Mouse (Mus musculus): Measurements from ENCODE around the gene Fahd1.

Fahd1 gene

DNA sequence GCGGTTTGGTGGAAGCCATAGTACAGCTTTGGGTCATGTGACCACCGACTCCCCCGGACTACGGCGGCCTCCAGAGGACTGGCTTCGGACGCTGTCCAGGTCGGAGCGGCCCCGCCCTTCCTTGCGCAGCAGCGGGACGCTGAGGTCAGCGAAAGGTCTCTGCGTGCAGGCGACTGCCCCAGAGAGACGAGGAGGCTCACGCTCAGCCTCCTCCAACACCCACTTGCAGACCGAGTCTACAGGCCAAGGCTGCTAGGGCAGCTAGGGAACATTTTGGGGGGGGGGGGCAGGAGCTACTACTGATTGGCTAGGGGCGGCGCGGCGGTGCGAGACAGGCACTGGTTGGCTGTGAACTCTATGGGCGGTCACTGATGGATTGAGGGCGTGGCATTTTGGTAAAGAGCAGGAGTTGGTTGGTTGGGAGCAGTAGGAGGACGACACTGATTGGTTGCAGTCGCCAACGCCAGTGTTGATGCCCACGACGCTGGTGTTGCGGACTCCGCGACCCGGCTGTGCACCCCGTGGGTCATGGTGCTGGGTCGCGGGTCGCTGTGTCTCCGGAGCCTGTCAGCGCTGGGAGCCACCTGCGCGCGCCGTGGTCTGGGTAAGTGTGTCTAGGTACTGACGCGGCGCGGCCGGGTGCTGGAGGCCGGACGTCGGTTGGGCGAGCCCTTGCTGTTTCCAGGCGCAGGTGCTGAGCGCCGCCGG, at the start of gene Fahd1:
Gene Fahd1 (minus strand): TSS at position 300 of the 708 bp plus-strand sequence.
- peak; percentile 96 for DNase-seq (ENCODE audit: low spot score)

DNA sequence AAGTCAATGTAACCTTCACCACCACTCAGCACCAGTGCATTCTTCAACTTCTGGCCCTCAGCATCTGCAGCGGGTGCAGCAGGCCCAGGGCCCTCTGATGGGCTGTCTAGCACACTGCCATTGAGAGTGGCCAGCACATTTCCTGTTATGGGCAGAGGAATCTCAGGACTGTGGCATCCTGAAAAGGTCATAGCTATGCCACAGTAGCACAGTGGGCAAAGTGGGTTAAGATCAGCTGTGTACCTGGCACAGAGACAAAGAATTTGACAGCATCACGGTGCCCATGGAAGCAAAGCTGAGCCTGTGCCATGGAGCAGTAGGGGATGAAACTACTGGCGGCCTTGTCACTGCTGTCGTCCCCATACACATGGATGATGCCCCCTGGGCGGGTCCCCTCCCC, 49.0 kb upstream of the Fahd1 start:
- no peak for DNase-seq (ENCODE audit: low spot score)

DNA sequence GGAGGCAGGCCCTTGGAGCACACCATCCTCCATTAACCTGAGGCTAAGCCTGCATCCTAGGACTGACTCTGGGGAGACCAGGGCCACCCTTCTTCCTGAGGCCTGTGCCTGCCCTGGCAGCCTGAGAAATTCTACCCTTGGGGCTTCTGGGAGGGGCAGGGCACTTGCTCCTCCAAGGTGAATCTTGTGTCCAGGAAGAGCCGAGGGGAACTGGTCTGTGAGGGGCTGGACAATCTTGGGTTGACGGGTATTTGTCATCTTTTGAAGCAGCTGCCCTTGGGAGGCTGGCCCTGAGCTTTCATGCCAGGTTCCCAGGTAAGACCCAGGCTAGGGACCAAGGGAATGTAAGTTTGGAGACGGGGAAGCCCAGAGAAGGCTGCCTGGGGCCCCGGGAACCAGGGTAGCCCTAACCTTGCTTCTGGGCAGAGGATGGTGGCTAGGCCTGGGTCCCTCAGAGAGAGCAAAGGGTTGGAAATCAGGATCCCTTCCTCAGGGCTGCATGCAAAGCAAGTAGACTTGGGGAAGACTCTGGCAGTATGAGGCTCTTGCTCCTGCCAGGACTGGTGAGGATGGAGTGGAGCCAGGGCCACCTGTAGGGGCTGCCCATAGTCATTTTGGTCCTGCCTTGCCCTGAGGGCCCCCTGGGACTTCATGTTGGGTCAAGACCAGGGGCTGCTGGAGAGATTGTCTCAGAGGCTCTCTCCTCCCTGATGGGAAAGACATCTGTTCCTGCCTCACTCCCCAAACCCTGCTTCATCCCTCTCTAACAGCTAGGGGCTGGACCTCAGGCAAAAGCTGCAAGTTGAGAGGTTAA, 48.1 kb upstream of the Fahd1 start:
- DNase-seq (ENCODE audit: low spot score): no peak

DNA sequence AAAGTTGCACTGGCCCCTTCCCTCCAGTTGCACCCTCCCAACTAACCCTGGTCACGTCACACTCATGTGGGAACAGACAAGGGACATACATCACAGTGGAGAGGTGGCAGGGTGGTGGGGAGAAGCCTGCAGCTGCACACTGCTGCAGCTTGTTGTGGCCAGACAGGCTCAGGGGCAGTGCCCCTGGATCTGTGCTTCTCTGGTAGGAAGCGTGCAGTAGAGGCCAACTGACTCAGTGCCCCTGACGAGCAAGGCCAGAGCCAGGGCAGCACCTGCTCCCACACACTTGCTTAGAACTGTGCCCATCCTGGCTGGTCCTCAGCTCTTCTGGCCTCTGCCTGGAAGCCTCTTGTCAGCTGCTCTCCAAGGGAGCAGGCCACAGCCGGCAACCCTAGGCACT, 47.4 kb upstream of the Fahd1 start:
- no peak for DNase-seq (ENCODE audit: low spot score)

DNA sequence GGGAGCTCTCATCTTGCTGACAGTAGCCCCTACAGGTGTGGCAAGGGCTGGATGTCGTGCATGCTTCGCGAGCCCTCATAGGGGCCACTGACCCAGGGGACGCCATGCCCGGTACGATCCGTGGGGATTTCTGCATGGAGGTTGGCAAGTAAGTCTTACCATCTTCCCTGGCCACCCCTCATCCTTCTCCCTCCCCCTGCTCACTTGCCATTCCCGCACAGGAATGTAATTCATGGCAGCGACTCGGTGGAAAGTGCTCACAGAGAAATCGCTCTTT, 46.8 kb upstream of the Fahd1 start:
- DNase-seq (ENCODE audit: low spot score): no peak

DNA sequence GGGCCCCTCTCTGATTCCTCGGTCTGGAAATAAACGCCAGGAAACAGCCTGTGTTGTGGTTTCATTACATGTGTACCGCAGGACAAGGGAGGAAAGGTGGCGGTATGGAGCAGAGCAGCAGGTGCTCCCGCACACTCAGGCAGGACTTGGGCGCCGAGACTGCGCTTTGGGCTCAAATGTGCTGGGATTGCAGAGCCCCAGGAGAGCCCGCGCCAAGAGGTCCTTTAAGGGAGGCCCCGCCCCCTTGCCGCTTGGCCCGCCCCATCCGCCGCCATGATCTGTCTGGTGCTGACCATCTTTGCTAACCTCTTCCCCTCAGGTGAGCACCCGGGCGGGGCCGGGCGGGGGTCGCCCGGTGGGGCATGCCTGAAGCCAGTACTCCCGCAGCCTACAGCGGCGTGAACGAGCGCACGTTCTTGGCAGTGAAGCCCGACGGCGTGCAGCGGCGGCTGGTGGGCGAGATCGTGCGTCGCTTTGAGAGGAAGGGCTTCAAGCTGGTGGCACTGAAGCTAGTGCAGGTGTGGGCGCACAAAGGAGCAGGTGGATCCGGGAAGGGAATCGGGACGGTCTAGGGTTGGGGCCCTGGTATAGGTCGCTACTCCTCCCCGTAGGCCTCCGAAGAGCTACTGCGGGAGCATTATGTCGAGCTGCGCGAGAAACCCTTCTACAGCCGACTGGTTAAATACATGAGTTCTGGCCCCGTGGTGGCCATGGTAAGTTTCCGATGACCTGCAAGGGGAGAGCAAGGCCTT, 46.3 kb upstream of the Fahd1 start, which contains the start of gene Nme3:
Gene Nme3 (plus strand): TSS at position 260 of the 752 bp plus-strand sequence.
- DNase-seq (ENCODE audit: low spot score): peak; percentile 77

DNA sequence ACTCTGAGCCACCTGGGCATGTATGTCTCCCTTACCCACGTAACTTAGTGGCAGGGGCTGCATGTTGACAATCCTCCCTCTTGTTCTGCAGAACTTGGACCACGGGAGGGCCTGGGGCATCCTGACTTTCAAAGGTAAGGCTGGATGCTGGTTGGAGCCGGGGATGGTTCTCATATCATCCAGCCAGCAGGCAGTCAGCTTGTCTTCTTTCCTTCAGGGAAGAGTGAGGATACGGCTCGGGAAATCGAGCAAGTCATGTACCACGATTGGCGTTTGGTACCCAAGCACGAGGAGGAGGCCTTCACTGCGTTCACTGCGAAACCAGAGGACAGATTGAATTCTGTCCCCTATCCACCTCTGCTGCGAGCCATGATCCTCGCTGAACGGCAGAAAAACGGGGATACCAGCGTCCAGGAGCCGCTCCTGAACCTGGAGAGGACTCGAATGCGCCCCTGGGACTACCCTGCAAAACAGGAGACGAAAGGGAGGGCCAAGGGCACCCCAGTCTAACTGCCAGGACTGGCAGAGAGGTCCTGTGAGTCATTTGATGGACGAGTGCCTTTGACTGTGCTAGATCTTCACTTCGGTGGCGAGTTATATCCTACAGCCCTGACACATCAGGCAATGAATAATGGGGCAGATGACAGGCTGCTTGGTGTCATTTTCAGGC, 45.5 kb upstream of the Fahd1 start:
- no peak for DNase-seq (ENCODE audit: low spot score)

DNA sequence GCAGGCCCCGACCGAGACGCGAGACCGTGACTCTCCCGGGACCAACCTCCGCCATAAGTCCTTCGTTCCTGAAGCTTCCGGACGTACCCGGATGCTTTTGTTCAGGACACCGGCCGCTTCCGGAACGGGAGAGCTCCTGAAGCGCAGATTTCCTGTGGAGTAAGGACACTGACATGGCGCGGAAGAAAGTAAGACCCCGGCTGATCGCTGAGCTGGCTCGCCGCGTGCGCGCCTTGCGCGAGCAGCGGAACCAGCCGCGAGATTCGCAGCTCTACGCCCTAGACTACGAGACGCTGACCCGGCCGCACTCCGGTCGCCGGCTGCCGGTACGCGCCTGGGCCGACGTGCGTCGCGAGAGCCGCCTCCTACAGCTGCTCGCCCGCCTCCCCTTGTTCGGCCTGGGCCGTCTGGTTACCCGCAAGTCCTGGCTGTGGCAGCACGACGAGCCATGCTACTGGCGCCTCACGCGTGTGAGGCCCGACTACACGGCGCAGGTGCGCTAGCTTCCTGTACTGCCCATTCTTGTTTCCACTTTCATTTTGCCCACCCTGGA, 44.9 kb upstream of the Fahd1 start, which contains the start of the genes Eme2 and Mrps34:
Gene Eme2 (minus strand): TSS at position 93 of the 553 bp plus-strand sequence.
Gene Mrps34 (plus strand): TSS at position 122 of the 553 bp plus-strand sequence.
- DNase-seq (ENCODE audit: low spot score): peak; percentile 84

DNA sequence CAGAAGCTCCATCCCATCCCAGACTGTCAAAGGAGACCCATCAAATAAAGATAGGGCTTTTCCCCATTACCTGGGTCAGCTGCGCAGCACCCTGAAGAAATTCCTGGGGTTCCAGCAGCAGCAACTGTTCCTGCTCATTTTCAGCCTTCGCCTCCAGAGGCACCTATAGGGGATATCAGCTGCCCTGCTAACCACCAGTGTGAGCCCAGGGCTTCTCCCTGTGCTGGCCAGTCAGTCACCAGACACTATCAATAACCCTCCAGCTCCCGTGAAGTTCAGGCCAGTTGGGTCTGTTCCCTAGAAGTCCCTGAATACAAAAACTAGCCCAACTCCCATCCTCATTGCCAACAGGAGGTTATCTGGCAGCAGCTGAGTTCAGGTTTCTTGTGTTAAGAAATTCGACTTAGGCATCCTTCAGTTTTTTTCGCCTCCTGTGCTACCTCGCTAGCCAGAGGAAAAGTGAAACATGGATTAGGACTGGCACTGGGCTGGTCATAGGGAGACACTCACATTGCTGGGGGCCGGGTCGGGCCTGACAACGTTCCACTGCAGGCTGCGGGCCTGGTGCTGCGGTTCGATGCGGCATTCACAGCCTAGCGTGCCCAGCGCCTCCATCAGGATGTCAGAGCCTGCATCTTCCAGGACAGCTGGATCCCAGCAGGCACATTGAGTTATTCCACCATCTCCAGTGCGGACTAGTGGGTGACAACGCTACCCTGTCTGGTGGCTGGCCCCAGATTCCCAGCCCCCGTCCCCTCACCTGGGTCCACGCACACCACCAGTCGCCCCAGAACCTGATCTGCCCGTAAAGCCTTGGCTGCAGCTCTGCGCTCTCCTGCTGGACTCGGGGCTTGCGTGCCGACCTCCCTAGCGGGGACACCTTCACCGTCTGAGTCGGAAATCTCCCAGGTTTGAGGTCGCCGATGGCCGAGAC, 44.2 kb upstream of the Fahd1 start:
- DNase-seq (ENCODE audit: low spot score): no peak

DNA sequence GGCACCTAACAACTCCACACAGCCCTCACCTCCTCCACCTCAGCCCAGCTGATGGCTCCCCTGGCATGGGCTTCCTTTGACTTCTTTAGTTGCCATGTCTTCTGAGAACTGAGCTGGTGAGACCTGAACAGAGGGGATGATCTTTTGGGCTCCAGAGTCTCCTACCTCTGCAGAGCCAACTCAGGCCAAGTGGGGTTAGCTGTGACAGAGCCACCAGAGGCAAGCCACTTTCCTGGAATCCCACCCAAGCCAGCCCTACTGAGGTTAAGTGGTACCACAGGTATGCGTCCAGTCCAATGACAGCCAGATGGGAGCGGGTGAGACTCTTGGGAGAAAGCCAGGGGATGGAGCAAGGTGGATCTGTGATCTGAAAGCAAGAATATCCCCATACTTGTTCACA, 43.1 kb upstream of the Fahd1 start:
- no peak for DNase-seq (ENCODE audit: low spot score)

DNA sequence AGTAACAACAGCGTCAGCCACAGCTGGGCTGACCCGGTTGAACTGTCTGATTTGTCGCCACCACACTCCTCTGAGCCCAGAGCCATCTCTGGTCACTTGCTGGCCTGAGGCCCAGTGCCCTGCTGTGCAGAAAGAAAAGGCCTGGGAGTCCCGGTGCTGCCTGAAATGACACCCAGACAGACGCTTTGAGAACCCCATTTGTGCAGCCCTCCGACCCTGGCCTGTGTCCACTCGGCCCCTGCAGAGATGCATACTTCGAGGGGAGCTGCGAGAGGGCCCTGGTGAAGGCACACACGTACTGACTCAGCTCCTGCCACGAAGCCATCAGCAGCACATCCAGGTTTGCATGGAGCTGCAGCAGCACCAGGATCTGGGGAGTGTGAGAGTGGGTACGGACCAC, 42.6 kb upstream of the Fahd1 start:
- no peak for DNase-seq (ENCODE audit: low spot score)

DNA sequence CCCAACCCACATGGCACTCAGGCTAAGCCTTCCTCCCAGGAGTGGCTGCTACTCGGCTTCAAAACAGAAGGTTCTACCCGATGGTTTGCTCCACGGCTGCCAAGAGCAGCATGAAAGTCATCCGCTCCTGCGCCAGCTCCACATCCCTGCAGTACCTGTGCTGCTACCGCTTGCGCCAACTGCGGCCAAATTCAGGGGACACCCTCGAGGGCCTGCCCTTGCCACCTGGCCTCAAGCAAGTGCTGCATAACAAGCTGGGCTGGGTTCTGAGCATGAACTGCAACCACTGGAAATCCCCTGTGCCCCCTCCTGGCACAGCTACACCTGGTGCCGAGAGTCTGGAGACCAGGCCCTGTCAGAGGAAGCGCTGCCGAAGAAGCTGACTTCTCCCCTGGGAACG, 41.2 kb upstream of the Fahd1 start:
- DNase-seq (ENCODE audit: low spot score): no peak

DNA sequence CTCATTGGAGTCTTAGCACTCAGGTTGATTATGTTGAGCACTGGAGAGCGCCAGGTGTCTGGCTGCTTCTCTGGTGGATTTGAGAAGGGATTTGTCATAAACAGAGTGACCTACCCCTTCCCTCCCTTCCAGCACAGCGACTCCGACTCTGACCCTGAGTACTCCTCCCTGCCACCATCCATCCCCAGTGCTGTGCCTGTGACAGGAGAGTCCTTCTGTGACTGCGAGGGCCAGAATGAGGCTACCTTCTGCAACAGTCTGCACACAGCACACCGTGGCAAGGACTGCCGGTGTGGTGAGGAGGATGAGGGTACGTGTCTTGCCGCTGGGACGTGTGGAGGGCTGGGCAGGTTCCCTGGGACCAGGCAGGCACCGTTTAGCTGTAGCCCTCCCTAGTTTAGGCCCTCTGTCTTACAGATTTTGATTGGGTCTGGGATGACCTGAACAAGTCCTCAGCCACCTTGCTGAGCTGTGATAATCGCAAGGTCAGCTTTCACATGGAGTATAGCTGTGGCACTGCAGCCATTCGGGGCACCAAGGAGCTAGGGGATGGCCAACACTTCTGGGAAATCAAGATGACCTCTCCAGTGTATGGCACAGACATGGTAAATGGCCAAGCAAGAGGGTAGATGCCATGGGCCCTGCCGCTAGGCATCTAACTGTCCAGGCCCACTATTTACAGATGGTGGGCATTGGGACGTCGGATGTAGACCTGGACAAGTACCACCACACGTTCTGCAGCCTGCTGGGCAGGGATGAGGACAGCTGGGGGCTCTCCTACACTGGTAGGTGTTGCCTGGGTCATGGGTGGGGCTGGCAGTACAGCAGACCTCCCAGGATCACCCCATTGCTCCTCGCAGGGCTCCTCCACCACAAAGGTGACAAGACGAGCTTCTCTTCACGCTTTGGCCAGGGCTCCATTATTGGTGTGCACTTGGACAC, 40.3 kb upstream of the Fahd1 start:
- DNase-seq (ENCODE audit: low spot score): no peak

DNA sequence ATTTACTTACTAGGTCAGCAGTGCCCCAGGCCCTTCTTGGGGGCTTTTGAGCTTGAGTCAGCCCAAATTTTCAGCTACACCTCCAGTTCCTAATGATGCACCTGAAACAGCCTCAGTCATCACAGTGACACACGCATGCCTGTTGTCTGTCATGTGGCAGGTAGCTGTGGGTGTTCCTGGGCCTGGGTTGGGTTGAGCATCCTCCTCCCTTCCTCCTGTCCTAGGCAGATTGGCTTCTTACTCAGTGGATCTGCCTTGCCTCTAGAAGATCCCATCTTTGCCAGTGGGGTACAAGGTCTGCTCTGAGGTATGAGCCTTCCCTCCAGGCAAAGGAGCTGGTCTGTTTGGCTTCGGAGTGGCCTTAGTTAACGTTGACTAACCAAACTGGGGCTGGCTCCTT, 38.7 kb upstream of the Fahd1 start:
- no peak for DNase-seq (ENCODE audit: low spot score)

DNA sequence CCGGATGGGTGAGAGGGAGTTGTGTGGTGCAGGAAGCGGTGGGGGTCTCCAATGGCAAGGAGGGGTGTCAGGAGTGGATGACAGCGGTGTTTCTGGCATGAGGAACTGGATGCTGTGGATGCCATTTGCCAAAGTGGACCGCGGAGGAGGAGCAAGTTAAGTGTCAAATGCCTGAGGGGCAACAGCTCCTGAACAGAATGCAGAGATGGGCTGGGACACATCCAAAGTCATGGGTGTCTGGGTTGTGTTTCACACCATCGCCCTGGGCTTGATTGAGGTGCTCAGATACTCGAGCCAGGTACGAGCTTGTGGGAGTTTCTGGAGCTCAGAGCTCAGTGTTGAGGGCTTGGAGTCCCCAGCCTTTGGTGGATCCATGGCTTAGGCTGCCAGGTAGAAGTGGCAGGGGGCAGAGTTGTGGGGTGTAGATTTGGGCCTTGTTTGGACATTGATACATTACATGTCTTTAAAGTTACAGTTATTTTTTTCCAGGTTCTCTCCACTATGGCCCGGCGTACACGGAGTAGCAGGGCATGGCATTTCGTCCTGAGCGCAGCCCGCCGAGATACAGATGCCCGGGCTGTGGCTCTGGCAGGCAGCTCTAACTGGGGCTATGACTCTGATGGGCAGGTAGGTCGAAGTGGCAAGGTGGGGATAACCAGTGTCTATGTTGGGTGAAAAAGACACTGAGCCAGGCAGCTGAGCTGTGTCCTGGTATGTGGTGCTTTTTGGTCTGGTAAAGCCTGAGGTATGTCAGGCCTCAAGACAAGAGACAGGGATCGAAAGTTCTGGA, 37.3 kb upstream of the Fahd1 start:
- no peak for DNase-seq (ENCODE audit: low spot score)

DNA sequence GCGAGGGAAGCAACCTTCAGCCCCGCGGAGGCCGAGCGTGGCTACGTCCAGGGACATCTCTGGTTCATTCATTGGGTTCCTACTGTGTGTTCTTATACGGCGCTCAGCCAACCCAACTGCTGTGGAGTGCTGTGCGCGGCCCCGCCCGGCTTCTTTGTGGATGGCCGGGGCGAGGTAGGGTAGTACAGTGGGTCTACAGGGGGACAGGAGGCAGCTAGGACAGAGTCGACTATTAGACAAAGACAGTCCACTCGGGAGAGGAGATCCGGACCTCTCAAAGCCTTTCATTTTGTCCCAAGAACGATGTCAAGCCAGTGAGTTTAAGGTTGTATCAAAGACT, 36.7 kb upstream of the Fahd1 start:
- no peak for DNase-seq (ENCODE audit: low spot score)

DNA sequence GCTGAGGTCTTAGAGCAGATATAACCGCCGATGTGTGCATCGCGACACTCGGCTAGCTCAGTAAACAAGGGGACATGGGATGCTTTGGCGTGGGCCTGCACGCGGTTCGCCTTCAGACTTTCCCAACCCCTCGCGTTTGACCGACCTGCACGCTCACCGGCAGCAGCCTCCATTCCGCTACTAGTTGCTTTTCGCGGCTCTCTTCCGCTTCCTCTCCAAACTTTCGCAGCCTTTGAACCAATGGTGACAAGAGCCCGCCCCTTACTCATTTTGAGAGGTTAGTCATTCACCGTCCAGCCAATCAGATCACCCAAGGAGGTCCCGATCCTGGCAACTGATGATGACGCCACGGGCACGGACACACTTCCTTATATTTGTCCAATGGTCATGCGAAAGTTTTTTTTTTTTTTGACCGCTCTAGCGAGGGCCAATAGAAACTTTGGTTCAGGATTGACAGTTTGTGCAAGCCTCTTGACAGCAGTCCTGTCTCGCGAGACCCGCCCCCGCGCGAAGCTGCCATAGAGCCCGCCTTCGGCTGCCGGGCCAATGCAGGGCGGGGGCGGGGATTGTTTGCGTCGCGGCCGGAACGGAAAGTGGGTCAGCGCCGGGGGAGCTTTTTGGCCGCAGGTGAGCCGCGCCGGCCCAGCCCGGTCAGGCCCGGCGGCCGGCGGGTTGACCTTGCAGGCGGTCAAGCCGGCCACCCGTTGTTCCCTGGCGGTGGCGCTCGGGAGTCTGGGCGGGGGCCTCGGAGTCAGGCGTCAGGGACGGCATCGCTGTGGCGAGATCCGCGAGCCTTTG, 36.2 kb upstream of the Fahd1 start, which contains the start of the genes Nubp2 and Spsb3:
Gene Nubp2 (minus strand): TSS at position 216 of the 798 bp plus-strand sequence.
Gene Spsb3 (plus strand): TSS at position 510 of the 798 bp plus-strand sequence.
- peak; percentile 99 for DNase-seq (ENCODE audit: low spot score)

Measured in urinary bladder, postnatal 14 days (tissue).